Mouse (Mus musculus): ENCODE measurements around the gene Slc2a3.

The Slc2a3 gene

DNA sequence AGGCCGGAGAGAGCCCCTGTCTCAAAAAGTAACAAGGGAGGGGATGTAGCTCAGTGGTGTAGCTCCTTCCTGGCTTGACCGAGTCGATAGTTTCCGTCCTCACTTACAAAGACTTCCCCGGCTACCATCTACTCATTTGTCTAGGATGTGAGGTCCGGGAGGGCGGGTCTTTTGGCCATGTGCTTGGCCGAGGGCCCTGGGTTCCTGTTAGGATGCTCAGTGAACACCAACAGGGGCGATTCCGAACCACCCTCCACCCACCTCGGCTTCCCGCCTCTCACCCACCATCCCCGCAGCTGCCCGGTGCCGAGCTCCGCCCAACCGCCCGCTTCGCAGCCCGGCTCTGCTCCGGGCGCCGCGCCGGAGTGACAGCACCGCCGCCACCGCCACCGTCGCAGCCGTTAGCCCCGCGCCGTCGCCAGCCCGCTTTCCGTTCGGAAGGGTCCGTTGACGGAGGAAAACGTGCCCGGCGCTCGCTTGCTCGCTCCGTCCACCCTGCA lies at the start of gene Slc2a3:
Slc2a3 (minus strand) TSS at position 340 of the 500 bp plus-strand sequence.
- no peak for DNase-seq (ENCODE audit: extremely low read depth, low read depth)

DNA sequence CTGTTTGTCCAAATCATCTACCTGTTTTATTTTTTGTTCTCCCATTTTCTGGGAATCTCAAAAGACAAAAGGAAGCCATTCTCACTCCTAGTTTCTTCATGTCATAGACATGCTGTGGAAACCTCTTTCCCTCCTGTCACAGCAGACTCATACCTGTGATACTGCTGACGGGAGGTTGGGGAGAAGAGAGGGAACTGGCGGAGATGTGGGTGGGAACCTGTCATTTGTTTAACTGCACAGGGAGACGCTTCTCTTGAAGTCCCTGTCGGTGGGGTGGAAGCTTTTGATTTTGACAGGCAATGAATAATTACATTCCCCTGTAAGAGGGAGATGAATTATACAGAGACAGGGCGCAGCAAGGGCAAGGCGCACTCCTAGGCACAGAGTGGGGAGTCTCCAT lies 42.3 kb upstream of the Slc2a3 start:
- DNase-seq (ENCODE audit: extremely low read depth, low read depth), result no peak

DNA sequence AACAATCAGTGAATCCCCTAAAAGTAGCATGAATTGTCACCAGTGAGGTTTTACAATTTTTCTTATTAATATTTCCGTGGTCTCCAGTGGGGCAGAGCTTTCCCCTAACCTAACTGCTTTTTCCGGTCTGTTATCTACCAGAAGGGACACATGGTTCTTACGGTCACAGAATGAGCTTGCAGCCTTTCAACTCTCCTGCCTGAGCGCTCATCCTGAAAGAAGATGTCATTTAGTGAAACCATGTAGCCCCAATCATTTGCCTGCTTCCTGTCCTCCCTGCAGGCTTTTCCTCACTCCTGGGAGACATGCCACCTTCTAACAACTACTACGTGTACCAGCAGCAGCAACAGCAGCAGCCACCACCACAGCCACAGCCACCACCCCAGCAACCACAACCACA lies 36.1 kb upstream of the Slc2a3 start:
- DNase-seq (ENCODE audit: extremely low read depth, low read depth), result no peak

DNA sequence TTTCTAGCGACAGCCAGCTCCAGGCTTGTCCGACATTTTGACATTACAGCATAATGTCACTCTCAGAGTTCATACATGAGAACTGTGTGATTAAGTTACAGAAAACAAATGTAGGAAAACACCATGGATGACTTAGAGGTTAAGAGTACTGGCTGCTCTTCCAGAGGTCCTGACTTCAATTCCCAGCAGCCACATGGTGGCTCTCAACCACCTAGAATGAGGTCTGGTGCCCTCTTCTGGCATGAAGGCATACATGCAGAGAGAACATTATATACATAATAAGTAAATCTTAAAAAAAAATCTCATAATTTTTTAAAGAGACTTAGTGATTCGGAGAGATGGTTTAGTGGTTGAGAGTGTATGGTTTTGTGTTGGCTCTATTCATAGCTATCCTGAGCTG lies 35.5 kb upstream of the Slc2a3 start:
- DNase-seq (ENCODE audit: extremely low read depth, low read depth), result no peak

DNA sequence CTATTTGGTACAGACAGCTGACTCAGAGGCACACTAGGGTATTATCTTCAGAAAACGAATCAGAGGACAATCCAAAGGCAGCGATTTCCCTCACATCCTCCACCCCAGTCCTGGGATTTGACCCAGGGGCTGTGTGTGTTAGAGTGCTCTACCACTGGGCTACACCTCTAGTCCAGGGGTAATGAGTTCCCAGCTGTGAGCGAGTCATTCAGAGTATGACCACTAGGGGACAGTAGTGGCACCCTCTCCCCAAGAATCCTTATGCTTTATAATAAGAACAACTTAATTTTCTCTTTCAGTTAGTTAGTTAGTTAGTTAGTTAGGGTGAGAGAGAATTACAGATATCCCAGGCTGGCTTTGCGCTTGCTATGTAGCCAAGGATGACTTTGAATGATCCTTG lies 32.9 kb upstream of the Slc2a3 start:
- peak; percentile 48 for DNase-seq (ENCODE audit: extremely low read depth, low read depth)

DNA sequence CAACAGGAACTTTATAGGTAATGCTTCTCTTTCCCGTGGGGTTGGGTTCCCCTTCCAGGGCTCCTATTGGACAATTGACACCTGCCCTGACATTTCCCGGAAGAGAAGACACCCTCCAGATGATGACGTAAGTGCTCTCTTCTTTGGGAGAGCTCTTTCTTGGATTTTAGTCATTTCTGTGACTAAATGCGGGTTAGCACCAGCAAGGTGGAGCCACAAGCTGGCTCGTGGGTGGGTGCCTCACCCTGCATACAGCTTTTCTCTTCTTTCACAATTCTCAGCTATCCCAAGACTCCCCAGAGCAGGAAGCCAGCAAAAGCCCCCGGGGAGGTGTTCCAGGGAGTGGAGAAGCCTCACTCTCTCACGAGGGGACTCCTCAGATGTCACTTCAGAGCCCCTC lies 31.4 kb upstream of the Slc2a3 start:
- DNase-seq (ENCODE audit: extremely low read depth, low read depth), result no peak

DNA sequence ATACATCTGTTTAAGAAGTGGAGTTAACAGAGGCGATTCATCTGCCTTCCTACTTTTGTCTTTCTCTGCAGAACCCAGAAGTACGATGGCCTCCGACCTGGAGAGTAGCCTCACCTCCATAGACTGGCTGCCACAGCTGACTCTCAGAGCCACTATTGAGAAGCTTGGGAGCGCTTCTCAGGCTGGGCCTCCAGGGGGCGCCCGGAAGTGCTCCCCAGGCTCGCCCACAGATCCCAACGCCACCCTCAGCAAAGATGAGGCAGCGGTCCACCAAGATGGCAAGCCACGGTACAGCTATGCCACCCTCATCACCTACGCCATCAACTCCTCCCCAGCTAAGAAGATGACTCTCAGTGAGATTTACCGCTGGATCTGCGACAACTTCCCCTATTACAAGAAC lies 26.6 kb upstream of the Slc2a3 start:
- no peak for DNase-seq (ENCODE audit: extremely low read depth, low read depth)

DNA sequence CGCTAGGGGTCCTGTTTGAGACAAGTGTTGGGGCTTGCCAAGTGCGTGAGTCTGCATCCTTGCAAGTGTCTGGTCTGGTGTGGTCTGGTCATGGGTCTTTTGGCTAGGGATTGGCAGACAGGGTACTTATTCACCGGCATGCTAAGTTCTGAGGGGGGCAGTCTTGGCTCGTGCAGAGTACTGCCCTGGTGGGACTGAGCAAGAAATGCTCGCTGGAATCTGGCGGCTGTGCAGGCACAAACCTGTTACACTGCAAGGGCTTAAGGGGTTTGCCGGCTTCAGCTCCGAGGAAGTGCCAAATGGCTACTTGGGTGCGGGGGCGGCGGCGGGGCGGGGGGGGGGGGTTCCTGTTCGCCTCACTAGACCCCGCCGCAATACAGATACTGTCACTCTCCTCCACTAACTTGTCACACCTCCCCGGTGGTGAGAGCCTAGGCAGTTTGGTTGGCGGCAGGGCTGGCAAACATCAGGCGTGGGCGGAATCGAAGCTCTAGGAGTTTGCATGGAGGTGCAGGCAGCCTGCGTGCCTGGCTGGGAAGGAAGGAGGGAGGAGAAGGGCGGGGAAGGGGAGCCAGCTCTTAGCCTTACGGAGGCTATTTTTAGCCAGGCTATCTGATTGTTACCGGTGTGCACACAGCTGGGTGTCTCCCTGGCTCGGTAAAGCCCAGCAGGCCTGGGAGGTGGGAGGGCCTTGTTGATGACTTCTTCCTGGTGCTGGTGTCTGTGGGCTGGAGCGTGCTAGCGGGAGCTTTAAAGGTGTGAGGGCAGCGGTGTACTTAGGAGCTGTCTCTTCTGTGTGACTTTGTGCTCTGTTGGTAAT lies 24.7 kb upstream of the Slc2a3 start:
- peak; percentile 78 for DNase-seq (ENCODE audit: extremely low read depth, low read depth)

DNA sequence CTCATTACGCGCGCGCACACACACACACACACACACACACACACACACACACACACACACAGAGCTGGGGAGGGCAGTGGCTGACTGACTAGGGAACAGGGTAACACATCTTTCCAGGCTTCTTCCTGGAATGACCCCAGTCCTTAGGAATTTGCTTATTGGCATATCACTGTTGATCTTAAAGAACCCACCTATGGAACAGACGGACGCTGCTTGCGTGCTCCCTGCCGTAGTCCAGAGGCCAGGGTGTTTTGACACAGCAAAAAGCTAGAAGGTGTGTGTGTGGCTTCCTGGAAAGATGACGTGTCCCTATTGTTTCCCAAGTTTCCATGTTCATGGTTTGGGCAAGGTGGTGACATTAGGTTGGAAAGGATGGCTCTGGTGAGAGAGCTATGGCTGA lies 23.7 kb upstream of the Slc2a3 start:
- DNase-seq (ENCODE audit: extremely low read depth, low read depth), result no peak

DNA sequence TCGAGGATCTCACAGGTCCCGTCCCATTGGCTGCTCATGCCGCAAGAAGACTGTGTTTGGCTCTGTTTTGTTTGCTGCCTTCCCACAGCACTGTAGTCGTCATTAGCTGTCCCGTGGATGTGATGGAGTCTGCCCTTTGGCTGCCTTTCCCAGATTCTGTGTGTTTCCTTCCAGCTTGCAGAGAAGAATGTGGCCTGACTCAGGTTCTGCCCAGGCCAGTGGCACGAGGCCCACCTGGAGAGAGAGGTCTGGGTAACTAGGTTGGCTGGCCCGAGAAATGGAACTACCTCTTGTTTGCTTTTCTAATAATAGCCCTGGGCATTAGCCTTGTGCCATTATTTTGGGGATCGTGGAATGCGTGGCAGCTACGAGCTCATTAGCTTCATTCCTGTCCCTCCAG lies 22.6 kb upstream of the Slc2a3 start:
- no peak for DNase-seq (ENCODE audit: extremely low read depth, low read depth)

DNA sequence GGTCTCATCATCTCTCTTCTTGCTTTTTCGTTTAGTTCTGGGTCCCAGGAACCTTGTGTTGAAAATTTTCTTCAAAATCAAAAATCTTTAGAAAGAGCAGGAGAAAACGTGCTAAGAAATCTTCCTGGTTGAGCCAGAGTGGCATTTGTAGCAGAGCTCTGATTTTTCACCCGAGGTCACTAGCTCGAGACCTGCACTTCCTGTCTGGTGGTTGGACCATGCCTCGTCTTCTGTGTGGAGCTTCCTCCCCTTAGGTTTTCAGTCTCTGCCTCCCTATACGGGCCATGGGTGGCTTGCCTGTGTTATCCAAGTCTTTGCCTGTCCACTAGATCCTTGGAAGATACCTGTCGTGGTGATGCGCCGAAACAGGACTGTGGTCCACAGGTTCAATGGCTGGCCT lies 20.4 kb upstream of the Slc2a3 start:
- no peak for DNase-seq (ENCODE audit: extremely low read depth, low read depth)

DNA sequence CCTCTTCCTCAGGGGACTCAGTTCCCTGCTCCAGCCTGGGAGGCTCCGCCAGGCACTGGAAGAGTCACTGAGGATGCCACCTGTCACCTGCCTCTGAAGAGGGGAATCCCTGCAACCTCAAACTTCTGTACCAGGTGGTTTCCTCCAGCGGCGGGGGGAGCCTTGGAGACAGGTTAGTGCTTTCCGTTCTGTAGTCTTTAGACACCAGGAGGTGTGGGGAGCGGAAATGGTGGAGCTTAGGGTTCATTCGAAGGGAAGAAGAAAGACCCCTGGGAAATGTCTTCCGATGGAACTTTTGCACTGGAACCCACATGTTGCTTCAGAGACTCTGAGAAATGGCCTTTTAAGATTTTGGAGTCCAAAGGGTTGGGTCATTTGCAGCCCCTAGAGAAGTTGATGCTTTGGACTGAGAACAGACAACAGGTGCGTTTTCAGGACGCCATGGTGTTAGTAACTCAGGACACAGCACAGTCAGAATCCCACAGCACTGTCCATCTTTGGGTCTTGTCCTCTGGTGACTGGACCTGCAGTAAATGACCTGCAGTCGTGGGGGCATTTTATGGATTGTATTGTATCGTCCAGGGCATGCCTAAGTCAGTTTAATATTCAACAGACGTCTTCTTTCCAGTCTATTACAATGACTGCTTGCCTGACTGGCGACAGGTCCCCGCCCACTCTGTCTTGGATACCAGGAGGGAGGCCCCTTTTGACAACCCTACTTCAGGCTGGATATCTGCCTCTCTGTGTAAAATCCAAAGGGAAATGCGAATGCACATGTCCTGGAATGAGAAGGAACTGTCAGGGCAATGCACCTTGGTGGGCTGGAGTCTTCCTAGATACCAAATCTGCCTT lies 19.6 kb upstream of the Slc2a3 start:
- DNase-seq (ENCODE audit: extremely low read depth, low read depth), result no peak

DNA sequence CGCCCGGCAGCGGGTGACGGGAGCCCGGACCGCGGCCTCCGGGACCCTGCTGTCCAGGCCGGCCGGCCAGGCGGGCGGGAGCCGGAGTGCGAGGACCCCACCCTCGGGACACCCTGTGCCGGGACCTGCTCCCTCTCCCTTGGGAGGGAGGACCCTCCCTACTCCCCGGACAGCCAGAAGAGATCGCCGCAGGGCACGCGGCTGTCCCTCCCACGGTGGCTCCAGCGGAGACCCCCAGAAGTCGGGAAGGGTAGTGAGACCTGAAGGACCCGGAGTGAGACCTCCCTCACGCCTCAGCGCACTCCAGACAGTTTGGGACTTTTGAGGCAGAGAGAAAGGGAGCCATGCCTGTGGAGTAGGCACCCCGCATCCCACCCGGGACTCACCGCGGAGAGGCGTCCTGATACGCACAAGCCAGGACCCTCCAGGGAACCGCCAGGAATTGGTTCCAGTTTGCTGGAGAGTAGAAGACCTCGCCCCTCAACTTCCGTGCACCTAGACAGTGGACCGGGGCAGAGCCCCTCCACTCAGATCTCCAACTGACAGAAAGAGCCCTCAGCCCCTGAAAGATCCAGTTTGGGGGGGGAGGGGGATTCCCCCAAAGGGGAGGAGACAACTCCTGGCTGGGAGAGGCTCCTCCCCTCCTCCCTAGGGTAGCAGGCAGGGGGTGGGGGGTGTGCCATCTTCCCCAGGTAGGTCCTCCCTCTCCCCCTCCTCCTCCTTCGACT lies 18.8 kb upstream of the Slc2a3 start:
- no peak for DNase-seq (ENCODE audit: extremely low read depth, low read depth)

DNA sequence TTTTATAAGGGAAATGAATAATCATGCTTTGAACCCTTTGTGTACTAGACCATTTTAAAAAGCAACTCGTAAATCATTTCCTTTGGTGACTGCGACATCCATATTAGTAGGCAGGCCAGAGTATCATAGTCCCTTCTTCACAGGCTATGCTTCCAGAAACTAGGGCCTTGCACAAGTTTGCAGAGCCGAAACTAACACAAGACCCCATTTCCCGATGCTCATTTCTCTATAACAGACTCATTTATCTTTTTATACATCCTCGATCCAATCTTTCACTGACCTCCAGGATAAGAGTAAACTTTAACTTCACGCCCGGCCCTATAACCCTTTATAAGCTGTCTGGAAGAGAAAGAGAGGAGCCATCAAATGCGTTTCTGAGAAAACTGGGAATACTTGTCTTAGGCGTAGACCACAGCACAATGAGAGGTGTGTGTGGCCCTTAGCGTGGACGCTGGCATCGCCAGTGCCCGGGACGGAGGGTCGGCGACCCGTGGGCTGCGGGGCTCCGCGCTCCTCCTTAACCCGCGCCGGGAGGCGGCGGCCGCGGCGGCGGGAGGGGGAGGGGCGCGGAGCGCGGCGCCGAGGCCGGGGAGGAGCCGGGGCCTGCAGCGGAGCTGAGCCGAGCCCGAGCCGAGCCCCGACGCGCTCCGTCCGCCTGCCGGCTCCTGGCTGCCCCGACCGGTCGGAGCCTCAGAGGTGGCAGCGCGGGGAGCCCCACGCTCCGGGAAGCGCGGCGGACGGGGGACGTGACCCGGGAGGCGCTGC lies 18.0 kb upstream of the Slc2a3 start, which contains the start of gene Foxj2:
Foxj2 (plus strand) TSS at position 609 of the 765 bp plus-strand sequence.
- no peak for DNase-seq (ENCODE audit: extremely low read depth, low read depth)

DNA sequence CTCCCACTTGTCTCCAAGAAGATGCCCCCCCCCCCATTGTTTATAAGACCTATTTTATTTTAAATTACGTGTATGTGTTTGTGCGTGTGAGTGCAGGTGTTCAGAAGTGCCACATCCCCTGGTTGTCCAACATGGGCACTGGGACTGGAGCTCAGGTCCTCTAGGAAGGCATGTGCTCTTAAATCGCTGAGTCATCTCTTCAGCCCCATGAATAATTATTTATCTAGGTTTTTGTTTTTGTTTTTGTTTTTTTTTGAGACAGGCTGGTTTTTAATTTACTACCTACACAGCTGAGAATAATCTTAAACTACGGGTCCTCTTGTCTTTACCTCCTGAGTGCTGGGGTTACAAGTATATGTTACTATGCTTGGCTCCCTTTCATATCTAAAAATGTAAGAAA lies 12.2 kb upstream of the Slc2a3 start:
- DNase-seq (ENCODE audit: extremely low read depth, low read depth), result no peak

DNA sequence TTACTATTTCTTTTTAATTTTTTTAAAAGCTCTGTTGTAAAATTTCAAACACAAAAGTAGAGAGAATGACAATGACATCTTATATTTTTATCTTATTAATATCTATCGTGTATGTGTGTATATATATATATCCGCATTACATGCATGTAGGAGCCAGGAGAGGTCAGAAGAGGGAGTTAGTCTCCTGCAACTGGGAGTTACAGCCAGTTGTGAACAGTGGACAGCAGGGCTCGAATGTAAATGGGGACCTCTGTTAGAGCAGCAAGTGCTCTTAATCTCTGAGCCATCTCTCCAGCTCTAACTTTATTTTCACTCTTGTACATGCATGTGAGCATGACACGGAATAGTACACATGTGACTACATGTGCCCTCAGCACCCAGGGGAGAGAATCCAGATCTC lies 11.3 kb upstream of the Slc2a3 start:
- no peak for DNase-seq (ENCODE audit: extremely low read depth, low read depth)

DNA sequence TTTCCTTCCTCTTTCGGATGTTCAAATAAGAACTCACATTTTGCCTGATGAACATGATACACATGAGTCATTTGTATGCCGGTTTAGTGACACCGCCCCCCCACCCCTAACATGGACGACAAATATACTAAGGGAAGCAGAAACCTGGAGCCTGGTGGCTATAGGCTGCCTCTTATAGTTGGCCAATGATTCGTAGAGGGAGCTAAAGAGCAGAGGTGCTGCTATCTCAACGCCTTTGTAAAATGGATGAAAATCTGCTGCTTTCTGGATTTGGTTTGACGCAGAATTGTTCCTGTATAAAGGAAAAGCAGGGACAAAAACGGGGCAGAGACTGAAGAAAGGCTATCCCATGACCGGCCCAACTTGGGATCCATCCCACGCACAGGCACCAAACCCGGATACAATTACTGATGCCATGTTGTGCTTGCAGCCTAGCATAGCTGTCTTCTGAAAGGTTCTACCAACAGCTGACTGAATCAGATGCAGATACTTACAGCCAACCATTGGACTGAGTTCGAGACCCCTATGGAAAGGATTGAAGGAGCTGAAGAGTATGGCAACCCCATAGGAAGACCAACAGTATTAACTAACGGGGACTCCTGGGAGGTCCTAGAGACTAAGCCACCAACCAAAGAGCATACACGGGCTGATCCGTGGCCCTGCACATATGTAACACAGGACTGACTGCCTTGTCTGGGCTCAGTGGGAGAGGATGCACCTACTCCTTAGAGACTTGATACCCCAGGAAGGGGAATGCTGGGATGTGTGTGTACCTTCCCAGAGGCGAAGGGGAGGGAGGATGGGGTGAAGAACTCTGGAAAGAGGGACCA lies 10.5 kb upstream of the Slc2a3 start:
- DNase-seq (ENCODE audit: extremely low read depth, low read depth), result peak; percentile 58

DNA sequence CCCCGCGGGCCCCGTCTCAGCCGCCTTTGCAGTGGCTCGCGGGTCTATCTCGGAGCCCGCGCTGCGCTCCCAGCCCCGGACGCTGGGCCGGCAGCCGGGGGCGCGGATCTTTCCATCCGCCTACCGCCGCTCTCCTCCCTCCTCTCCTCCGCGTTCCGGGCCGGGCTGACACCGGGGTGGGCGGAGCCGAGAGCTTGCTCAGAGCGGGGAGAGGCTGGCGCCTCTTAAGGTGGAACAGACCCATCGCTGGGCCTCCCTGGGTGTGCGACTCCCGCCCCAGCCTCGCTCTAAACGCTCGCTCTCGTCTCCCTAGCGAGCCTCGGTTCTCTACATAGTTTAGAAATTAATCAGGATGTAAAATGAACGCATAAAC lies 9.8 kb upstream of the Slc2a3 start:
- peak; percentile 71 for DNase-seq (ENCODE audit: extremely low read depth, low read depth)

DNA sequence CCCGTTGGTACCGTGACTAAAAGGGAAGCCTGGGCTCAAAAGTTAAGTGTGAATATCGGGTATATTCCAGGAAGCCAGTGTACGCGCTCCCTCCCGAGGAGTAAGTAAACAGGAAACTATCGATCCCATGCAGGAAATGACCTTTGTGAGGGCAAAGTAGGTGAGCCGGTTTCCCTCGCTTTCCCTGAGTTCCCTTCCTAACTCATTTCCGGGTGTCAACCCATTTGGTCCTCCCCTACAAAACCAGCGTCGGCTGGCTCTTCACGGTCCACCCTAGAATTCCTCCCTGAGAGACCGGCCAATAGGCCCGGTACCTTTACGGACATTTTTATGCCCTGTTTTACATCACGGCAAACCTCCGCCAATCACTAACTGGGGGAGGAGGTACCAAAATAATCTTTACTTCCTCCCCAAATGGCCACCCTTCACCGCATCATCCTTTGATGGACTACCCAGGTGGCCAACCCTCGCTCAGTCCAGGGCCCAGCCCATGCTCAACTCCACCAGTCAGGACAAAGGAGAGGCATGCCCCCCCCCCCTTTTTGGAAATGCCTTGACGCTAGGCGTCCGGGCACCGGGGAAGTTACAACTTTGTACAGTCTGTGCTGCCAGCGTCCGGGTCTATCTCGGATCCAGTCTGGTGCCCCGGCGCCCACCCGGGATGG lies 9.3 kb upstream of the Slc2a3 start:
- peak; percentile 99 for DNase-seq (ENCODE audit: extremely low read depth, low read depth)
